Mouse (Mus musculus): ENCODE measurements around the gene Ubap1l.

Ubap1l gene

GRCm38 (mm10) chr9:65374468-65375162 lies 13.8 kb downstream of the Ubap1l start:
- no peak for DNase-seq (ENCODE audit: low spot score in 2 of 2)

- DNase-seq (ENCODE audit: low spot score in 2 of 2) = peak; percentile 71 to 75
Observed at GRCm38 (mm10) chr9:65375163-65375934, 14.5 kb downstream of the Ubap1l start.

- no peak for DNase-seq (ENCODE audit: low spot score in 2 of 2)
Observed at GRCm38 (mm10) chr9:65381017-65381590, 20.3 kb downstream of the Ubap1l start.

GRCm38 (mm10) chr9:65382031-65382750 lies 21.4 kb downstream of the Ubap1l start:
- no peak for DNase-seq (ENCODE audit: low spot score in 2 of 2)

GRCm38 (mm10) chr9:65382751-65383097 lies 21.9 kb downstream of the Ubap1l start:
- no peak for DNase-seq (ENCODE audit: low spot score in 2 of 2)

GRCm38 (mm10) chr9:65384276-65384675 lies 23.4 kb downstream of the Ubap1l start:
- DNase-seq (ENCODE audit: low spot score in 2 of 2) = no peak

- no peak for DNase-seq (ENCODE audit: low spot score in 2 of 2)
Observed at GRCm38 (mm10) chr9:65386373-65387140, 25.7 kb downstream of the Ubap1l start.

GRCm38 (mm10) chr9:65390752-65391612 lies 30.1 kb downstream of the Ubap1l start:
- no peak for DNase-seq (ENCODE audit: low spot score in 2 of 2)

GRCm38 (mm10) chr9:65391613-65391964 lies 30.7 kb downstream of the Ubap1l start, which contains the start of gene Kbtbd13:
Gene Kbtbd13 (minus strand): TSS chr9:65391652.
- no peak for DNase-seq (ENCODE audit: low spot score in 2 of 2)

GRCm38 (mm10) chr9:65392638-65393364 lies 32.0 kb downstream of the Ubap1l start:
- peak; percentile 64 to 71 for DNase-seq (ENCODE audit: low spot score in 2 of 2)

GRCm38 (mm10) chr9:65393606-65394005 lies 32.8 kb downstream of the Ubap1l start:
- DNase-seq (ENCODE audit: low spot score in 2 of 2) = no peak

- no peak for DNase-seq (ENCODE audit: low spot score in 2 of 2)
Observed at GRCm38 (mm10) chr9:65394360-65394759, 33.5 kb downstream of the Ubap1l start.

- peak; percentile 35 to 49 for DNase-seq (ENCODE audit: low spot score in 2 of 2)
Observed at GRCm38 (mm10) chr9:65398279-65398678, 37.4 kb downstream of the Ubap1l start, which contains the start of gene Rasl12. Gene Rasl12 (plus strand): TSS chr9:65398506.

- DNase-seq (ENCODE audit: low spot score in 2 of 2) = no peak
Observed at GRCm38 (mm10) chr9:65399934-65400333, 39.1 kb downstream of the Ubap1l start.

- peak; percentile 69 to 83 for DNase-seq (ENCODE audit: low spot score in 2 of 2)
Observed at GRCm38 (mm10) chr9:65404331-65405183, 43.7 kb downstream of the Ubap1l start.

- no peak for DNase-seq (ENCODE audit: low spot score in 2 of 2)
Observed at GRCm38 (mm10) chr9:65405184-65405449, 44.3 kb downstream of the Ubap1l start.

- no peak for DNase-seq (ENCODE audit: low spot score in 2 of 2)
Observed at GRCm38 (mm10) chr9:65407327-65407726, 46.5 kb downstream of the Ubap1l start.

- DNase-seq (ENCODE audit: low spot score in 2 of 2) = no peak
Observed at GRCm38 (mm10) chr9:65407861-65408260, 47.0 kb downstream of the Ubap1l start.

- DNase-seq (ENCODE audit: low spot score in 2 of 2) = no peak
Observed at GRCm38 (mm10) chr9:65408871-65409295, 48.0 kb downstream of the Ubap1l start.

Data from right cerebral cortex, adult 2 months (tissue).